Mouse (Mus musculus): ENCODE results near the gene Xndc1. TPM values are rescaled to one million over a fixed set of nuclear protein-coding genes. Genes with fewer than 3 reads are reported as not detected.

Gene Xndc1
- polyA plus RNA-seq, 1 experiment: 6.1 TPM

GRCm38 (mm10) chr7:102061353-102061752 is 4.0 kb upstream of the Xndc1 start:
- TF ChIP-seq TCF12 (IDR thresholded peaks at IDR 0.05; ENCODE audit: insufficient read depth, poor library complexity, severe bottlenecking) (no peak), POLR2AphosphoS2 (IDR thresholded peaks at IDR 0.05; ENCODE audit: insufficient read length, low read depth) (no peak), POLR2A (IDR thresholded peaks at IDR 0.05; ENCODE audit: insufficient read length, low read depth) (no peak), MYOG (IDR thresholded peaks at IDR 0.05; ENCODE audit: control insufficient read depth in 1 of 3, insufficient read depth in 1 of 3, insufficient read length in 2 of 3, low read depth in 2 of 3) (no peak), MAX (IDR thresholded peaks at IDR 0.05; ENCODE audit: low read depth) (no peak), TCF3 (IDR thresholded peaks at IDR 0.05; ENCODE audit: insufficient read length, low read depth) (no peak), CEBPB (IDR thresholded peaks at IDR 0.05; ENCODE audit: insufficient read depth, poor library complexity, severe bottlenecking) (no peak), USF1 (IDR thresholded peaks at IDR 0.05; ENCODE audit: low read depth) (no peak), E2F4 (IDR thresholded peaks at IDR 0.05; ENCODE audit: insufficient read depth) (no peak), SRF (IDR thresholded peaks at IDR 0.05; ENCODE audit: control insufficient read depth, insufficient read length, low read depth) (no peak), REST (IDR thresholded peaks at IDR 0.05; ENCODE audit: insufficient read depth, insufficient read length) (no peak), MYOD1 (IDR thresholded peaks at IDR 0.05; ENCODE audit: control insufficient read depth in 1 of 3, insufficient read length in 2 of 3, low read depth in 2 of 3) (no peak)
- Histone ChIP-seq H3K4me3 (no peak overlapping the region), H3K4me2 (ENCODE audit: low read depth) (no peak overlapping the region), H3K36me3 (ENCODE audit: control insufficient read depth, insufficient read depth) (peaks cover 20% of the 10 kb centered on the region), H3K27me3 (ENCODE audit: control insufficient read depth, insufficient read depth, insufficient read length) (no peaks in the 10 kb centered on the region), H3K79me2 (ENCODE audit: control insufficient read depth, insufficient read depth) (peaks cover 72% of the 10 kb centered on the region), H3ac (ENCODE audit: control insufficient read depth, insufficient read length) (no peak overlapping the region)

GRCm38 (mm10) chr7:102062203-102062602 is 3.1 kb upstream of the Xndc1 start:
- TF ChIP-seq SRF (IDR thresholded peaks at IDR 0.05; ENCODE audit: control insufficient read depth, insufficient read length, low read depth) (no peak), MYOD1 (IDR thresholded peaks at IDR 0.05; ENCODE audit: control insufficient read depth in 1 of 3, insufficient read length in 2 of 3, low read depth in 2 of 3) (no peak), REST (IDR thresholded peaks at IDR 0.05; ENCODE audit: insufficient read depth, insufficient read length) (no peak)
- H3K4me2 ChIP-seq (ENCODE audit: low read depth): no peak overlapping the region
- H3K36me3 ChIP-seq (ENCODE audit: control insufficient read depth, insufficient read depth): peaks cover 20% of the 10 kb centered on the region
- H3ac ChIP-seq (ENCODE audit: control insufficient read depth, insufficient read length): no peak overlapping the region
- no peaks in the 10 kb centered on the region for H3K27me3 ChIP-seq (ENCODE audit: control insufficient read depth, insufficient read depth, insufficient read length)
- H3K79me2 ChIP-seq (ENCODE audit: control insufficient read depth, insufficient read depth): peaks cover 73% of the 10 kb centered on the region
- H3K4me3 ChIP-seq: no peak overlapping the region

- Histone ChIP-seq H3K79me2 (ENCODE audit: control insufficient read depth, insufficient read depth) (peaks cover 58% of the 10 kb centered on the region), H3K4me2 (ENCODE audit: low read depth) (peak overlapping the region; percentile 85), H3K36me3 (ENCODE audit: control insufficient read depth, insufficient read depth) (peaks cover 14% of the 10 kb centered on the region), H3K27me3 (ENCODE audit: control insufficient read depth, insufficient read depth, insufficient read length) (no peaks in the 10 kb centered on the region), H3ac (ENCODE audit: control insufficient read depth, insufficient read length) (no peak overlapping the region), H3K4me3 (peak overlapping the region; percentile 81)
- TF ChIP-seq TCF3 (IDR thresholded peaks at IDR 0.05; ENCODE audit: insufficient read length, low read depth) (no peak), USF1 (IDR thresholded peaks at IDR 0.05; ENCODE audit: low read depth) (no peak), MAX (IDR thresholded peaks at IDR 0.05; ENCODE audit: low read depth) (no peak), TCF12 (IDR thresholded peaks at IDR 0.05; ENCODE audit: insufficient read depth, poor library complexity, severe bottlenecking) (no peak), POLR2A (IDR thresholded peaks at IDR 0.05; ENCODE audit: insufficient read length, low read depth) (no peak), POLR2AphosphoS2 (IDR thresholded peaks at IDR 0.05; ENCODE audit: insufficient read length, low read depth) (no peak), CEBPB (IDR thresholded peaks at IDR 0.05; ENCODE audit: insufficient read depth, poor library complexity, severe bottlenecking) (no peak)
These were observed 1.4 kb upstream of the Xndc1 start for GRCm38 (mm10) chr7:102063891-102064290.

- peak overlapping the region; percentile 25 for H3ac ChIP-seq (ENCODE audit: control insufficient read depth, insufficient read length)
- H3K4me2 ChIP-seq (ENCODE audit: low read depth): peak overlapping the region; percentile 85
- peaks cover 6% of the 10 kb centered on the region for H3K36me3 ChIP-seq (ENCODE audit: control insufficient read depth, insufficient read depth)
- H3K4me3 ChIP-seq: peak overlapping the region; percentile 81
- TF ChIP-seq TCF3 (IDR thresholded peaks at IDR 0.05; ENCODE audit: insufficient read length, low read depth) (no peak), POLR2A (IDR thresholded peaks at IDR 0.05; ENCODE audit: insufficient read length, low read depth) (no peak), SRF (IDR thresholded peaks at IDR 0.05; ENCODE audit: control insufficient read depth, insufficient read length, low read depth) (no peak), MAX (IDR thresholded peaks at IDR 0.05; ENCODE audit: low read depth) (no peak), MYOD1 (IDR thresholded peaks at IDR 0.05; ENCODE audit: control insufficient read depth in 1 of 3, insufficient read length in 2 of 3, low read depth in 2 of 3) (no peak)
- no peaks in the 10 kb centered on the region for H3K27me3 ChIP-seq (ENCODE audit: control insufficient read depth, insufficient read depth, insufficient read length)
- H3K79me2 ChIP-seq (ENCODE audit: control insufficient read depth, insufficient read depth): peaks cover 50% of the 10 kb centered on the region
These were observed 661 bp upstream of the Xndc1 start for GRCm38 (mm10) chr7:102064655-102065045.

GRCm38 (mm10) chr7:102066363-102066762 is 1.1 kb downstream of the Xndc1 start:
- no peaks in the 10 kb centered on the region for H3K27me3 ChIP-seq (ENCODE audit: control insufficient read depth, insufficient read depth, insufficient read length)
- peaks cover 44% of the 10 kb centered on the region for H3K79me2 ChIP-seq (ENCODE audit: control insufficient read depth, insufficient read depth)
- no peak for TF ChIP-seq POLR2AphosphoS2 (IDR thresholded peaks at IDR 0.05; ENCODE audit: insufficient read length, low read depth)
- no peak for TF ChIP-seq MAX (IDR thresholded peaks at IDR 0.05; ENCODE audit: low read depth)
- no peak for TF ChIP-seq CEBPB (IDR thresholded peaks at IDR 0.05; ENCODE audit: insufficient read depth, poor library complexity, severe bottlenecking)
- no peak for TF ChIP-seq REST (IDR thresholded peaks at IDR 0.05; ENCODE audit: insufficient read depth, insufficient read length)
- no peak for TF ChIP-seq MYOG (IDR thresholded peaks at IDR 0.05; ENCODE audit: control insufficient read depth in 1 of 3, insufficient read depth in 1 of 3, insufficient read length in 2 of 3, low read depth in 2 of 3)
- no peak for TF ChIP-seq TCF3 (IDR thresholded peaks at IDR 0.05; ENCODE audit: insufficient read length, low read depth)
- TF ChIP-seq MYOD1 (IDR thresholded peaks at IDR 0.05; ENCODE audit: control insufficient read depth in 1 of 3, insufficient read length in 2 of 3, low read depth in 2 of 3): no peak
- TF ChIP-seq TCF12 (IDR thresholded peaks at IDR 0.05; ENCODE audit: insufficient read depth, poor library complexity, severe bottlenecking): no peak
- no peak for TF ChIP-seq POLR2A (IDR thresholded peaks at IDR 0.05; ENCODE audit: insufficient read length, low read depth)
- TF ChIP-seq E2F4 (IDR thresholded peaks at IDR 0.05; ENCODE audit: insufficient read depth): no peak
- TF ChIP-seq USF1 (IDR thresholded peaks at IDR 0.05; ENCODE audit: low read depth): no peak
- TF ChIP-seq SRF (IDR thresholded peaks at IDR 0.05; ENCODE audit: control insufficient read depth, insufficient read length, low read depth): no peak
- peak overlapping the region; percentile 81 for H3K4me3 ChIP-seq
- H3K36me3 ChIP-seq (ENCODE audit: control insufficient read depth, insufficient read depth): peaks cover 3% of the 10 kb centered on the region
- no peak overlapping the region for H3ac ChIP-seq (ENCODE audit: control insufficient read depth, insufficient read length)
- H3K4me2 ChIP-seq (ENCODE audit: low read depth): peak overlapping the region; percentile 84
